Mouse (Mus musculus): ENCODE measurements around the gene Gm12830. TPM values are rescaled to one million over a fixed set of nuclear protein-coding genes. Genes with fewer than 3 reads are reported as not detected.

Gm12830 gene
- polyA plus RNA-seq, 1 experiment, result not detected

- TF ChIP-seq SRF (IDR thresholded peaks at IDR 0.05; ENCODE audit: control insufficient read depth, insufficient read length, low read depth), result no peak
- no peak for TF ChIP-seq POLR2AphosphoS2 (IDR thresholded peaks at IDR 0.05; ENCODE audit: insufficient read length, low read depth)
- TF ChIP-seq POLR2A (IDR thresholded peaks at IDR 0.05; ENCODE audit: insufficient read length, low read depth), result no peak
- TF ChIP-seq REST (IDR thresholded peaks at IDR 0.05; ENCODE audit: insufficient read depth, insufficient read length), result no peak
- no peak for TF ChIP-seq TCF12 (IDR thresholded peaks at IDR 0.05; ENCODE audit: insufficient read depth, poor library complexity, severe bottlenecking)
- no peak for TF ChIP-seq E2F4 (IDR thresholded peaks at IDR 0.05; ENCODE audit: insufficient read depth)
- no peak for TF ChIP-seq MYOD1 (IDR thresholded peaks at IDR 0.05; ENCODE audit: control insufficient read depth in 1 of 3, insufficient read length in 2 of 3, low read depth in 2 of 3)
- no peak for TF ChIP-seq CEBPB (IDR thresholded peaks at IDR 0.05; ENCODE audit: insufficient read depth, poor library complexity, severe bottlenecking)
- no peak for TF ChIP-seq MYOG (IDR thresholded peaks at IDR 0.05; ENCODE audit: control insufficient read depth in 1 of 3, insufficient read depth in 1 of 3, insufficient read length in 2 of 3, low read depth in 2 of 3)
- no peak for TF ChIP-seq MAX (IDR thresholded peaks at IDR 0.05; ENCODE audit: low read depth)
- TF ChIP-seq TCF3 (IDR thresholded peaks at IDR 0.05; ENCODE audit: insufficient read length, low read depth), result no peak
- TF ChIP-seq USF1 (IDR thresholded peaks at IDR 0.05; ENCODE audit: low read depth), result no peak
- Histone ChIP-seq H3K79me2 (ENCODE audit: control insufficient read depth, insufficient read depth) (no peaks in the 10 kb centered on the region), H3K4me2 (ENCODE audit: low read depth) (no peak overlapping the region), H3ac (ENCODE audit: control insufficient read depth, insufficient read length) (no peak overlapping the region), H3K36me3 (ENCODE audit: control insufficient read depth, insufficient read depth) (no peaks in the 10 kb centered on the region), H3K27me3 (ENCODE audit: control insufficient read depth, insufficient read depth, insufficient read length) (no peaks in the 10 kb centered on the region), H3K4me3 (no peak overlapping the region)
These were observed 17.4 kb upstream of the Gm12830 start for GRCm38 (mm10) chr4:114804096-114804495.

- Histone ChIP-seq H3K79me2 (ENCODE audit: control insufficient read depth, insufficient read depth) (no peaks in the 10 kb centered on the region), H3ac (ENCODE audit: control insufficient read depth, insufficient read length) (no peak overlapping the region), H3K36me3 (ENCODE audit: control insufficient read depth, insufficient read depth) (no peaks in the 10 kb centered on the region), H3K4me2 (ENCODE audit: low read depth) (no peak overlapping the region), H3K27me3 (ENCODE audit: control insufficient read depth, insufficient read depth, insufficient read length) (no peaks in the 10 kb centered on the region), H3K4me3 (no peak overlapping the region)
- TF ChIP-seq TCF12 (IDR thresholded peaks at IDR 0.05; ENCODE audit: insufficient read depth, poor library complexity, severe bottlenecking), result no peak
- no peak for TF ChIP-seq SRF (IDR thresholded peaks at IDR 0.05; ENCODE audit: control insufficient read depth, insufficient read length, low read depth)
- no peak for TF ChIP-seq E2F4 (IDR thresholded peaks at IDR 0.05; ENCODE audit: insufficient read depth)
- no peak for TF ChIP-seq POLR2A (IDR thresholded peaks at IDR 0.05; ENCODE audit: insufficient read length, low read depth)
- TF ChIP-seq CEBPB (IDR thresholded peaks at IDR 0.05; ENCODE audit: insufficient read depth, poor library complexity, severe bottlenecking), result no peak
- no peak for TF ChIP-seq MYOG (IDR thresholded peaks at IDR 0.05; ENCODE audit: control insufficient read depth in 1 of 3, insufficient read depth in 1 of 3, insufficient read length in 2 of 3, low read depth in 2 of 3)
- TF ChIP-seq MAX (IDR thresholded peaks at IDR 0.05; ENCODE audit: low read depth), result no peak
- no peak for TF ChIP-seq MYOD1 (IDR thresholded peaks at IDR 0.05; ENCODE audit: control insufficient read depth in 1 of 3, insufficient read length in 2 of 3, low read depth in 2 of 3)
- no peak for TF ChIP-seq TCF3 (IDR thresholded peaks at IDR 0.05; ENCODE audit: insufficient read length, low read depth)
- TF ChIP-seq USF1 (IDR thresholded peaks at IDR 0.05; ENCODE audit: low read depth), result no peak
- TF ChIP-seq REST (IDR thresholded peaks at IDR 0.05; ENCODE audit: insufficient read depth, insufficient read length), result no peak
- TF ChIP-seq POLR2AphosphoS2 (IDR thresholded peaks at IDR 0.05; ENCODE audit: insufficient read length, low read depth), result no peak
These were observed 2.4 kb upstream of the Gm12830 start for GRCm38 (mm10) chr4:114818963-114819702.

GRCm38 (mm10) chr4:114834770-114835581, 13.5 kb downstream of the Gm12830 start:
- TF ChIP-seq MYOG (IDR thresholded peaks at IDR 0.05; ENCODE audit: control insufficient read depth in 1 of 3, insufficient read depth in 1 of 3, insufficient read length in 2 of 3, low read depth in 2 of 3) (no peak), CEBPB (IDR thresholded peaks at IDR 0.05; ENCODE audit: insufficient read depth, poor library complexity, severe bottlenecking) (no peak), MAX (IDR thresholded peaks at IDR 0.05; ENCODE audit: low read depth) (no peak), POLR2AphosphoS2 (IDR thresholded peaks at IDR 0.05; ENCODE audit: insufficient read length, low read depth) (no peak), MYOD1 (IDR thresholded peaks at IDR 0.05; ENCODE audit: control insufficient read depth in 1 of 3, insufficient read length in 2 of 3, low read depth in 2 of 3) (no peak), TCF12 (IDR thresholded peaks at IDR 0.05; ENCODE audit: insufficient read depth, poor library complexity, severe bottlenecking) (no peak), E2F4 (IDR thresholded peaks at IDR 0.05; ENCODE audit: insufficient read depth) (no peak), SRF (IDR thresholded peaks at IDR 0.05; ENCODE audit: control insufficient read depth, insufficient read length, low read depth) (no peak), USF1 (IDR thresholded peaks at IDR 0.05; ENCODE audit: low read depth) (no peak), POLR2A (IDR thresholded peaks at IDR 0.05; ENCODE audit: insufficient read length, low read depth) (no peak), REST (IDR thresholded peaks at IDR 0.05; ENCODE audit: insufficient read depth, insufficient read length) (no peak), TCF3 (IDR thresholded peaks at IDR 0.05; ENCODE audit: insufficient read length, low read depth) (no peak)

GRCm38 (mm10) chr4:114841336-114841920, 19.9 kb downstream of the Gm12830 start:
- Histone ChIP-seq H3K4me2 (ENCODE audit: low read depth) (no peak overlapping the region), H3K4me3 (no peak overlapping the region), H3K36me3 (ENCODE audit: control insufficient read depth, insufficient read depth) (no peaks in the 10 kb centered on the region), H3K79me2 (ENCODE audit: control insufficient read depth, insufficient read depth) (no peaks in the 10 kb centered on the region), H3ac (ENCODE audit: control insufficient read depth, insufficient read length) (no peak overlapping the region), H3K27me3 (ENCODE audit: control insufficient read depth, insufficient read depth, insufficient read length) (peaks cover 16% of the 10 kb centered on the region)
- TF ChIP-seq USF1 (IDR thresholded peaks at IDR 0.05; ENCODE audit: low read depth), result no peak
- TF ChIP-seq TCF3 (IDR thresholded peaks at IDR 0.05; ENCODE audit: insufficient read length, low read depth), result no peak
- no peak for TF ChIP-seq MYOG (IDR thresholded peaks at IDR 0.05; ENCODE audit: control insufficient read depth in 1 of 3, insufficient read depth in 1 of 3, insufficient read length in 2 of 3, low read depth in 2 of 3)
- TF ChIP-seq REST (IDR thresholded peaks at IDR 0.05; ENCODE audit: insufficient read depth, insufficient read length), result no peak
- no peak for TF ChIP-seq SRF (IDR thresholded peaks at IDR 0.05; ENCODE audit: control insufficient read depth, insufficient read length, low read depth)
- no peak for TF ChIP-seq POLR2AphosphoS2 (IDR thresholded peaks at IDR 0.05; ENCODE audit: insufficient read length, low read depth)
- no peak for TF ChIP-seq MYOD1 (IDR thresholded peaks at IDR 0.05; ENCODE audit: control insufficient read depth in 1 of 3, insufficient read length in 2 of 3, low read depth in 2 of 3)
- no peak for TF ChIP-seq TCF12 (IDR thresholded peaks at IDR 0.05; ENCODE audit: insufficient read depth, poor library complexity, severe bottlenecking)
- no peak for TF ChIP-seq POLR2A (IDR thresholded peaks at IDR 0.05; ENCODE audit: insufficient read length, low read depth)
- no peak for TF ChIP-seq CEBPB (IDR thresholded peaks at IDR 0.05; ENCODE audit: insufficient read depth, poor library complexity, severe bottlenecking)
- TF ChIP-seq E2F4 (IDR thresholded peaks at IDR 0.05; ENCODE audit: insufficient read depth), result no peak
- no peak for TF ChIP-seq MAX (IDR thresholded peaks at IDR 0.05; ENCODE audit: low read depth)

More at GRCm38 (mm10) chr4:114834770-114835581, 13.5 kb downstream of the Gm12830 start:
- Histone ChIP-seq H3ac (ENCODE audit: control insufficient read depth, insufficient read length) (no peak overlapping the region), H3K27me3 (ENCODE audit: control insufficient read depth, insufficient read depth, insufficient read length) (no peaks in the 10 kb centered on the region), H3K4me3 (no peak overlapping the region), H3K79me2 (ENCODE audit: control insufficient read depth, insufficient read depth) (no peaks in the 10 kb centered on the region), H3K4me2 (ENCODE audit: low read depth) (no peak overlapping the region), H3K36me3 (ENCODE audit: control insufficient read depth, insufficient read depth) (no peaks in the 10 kb centered on the region)

Data from myocyte (in vitro differentiated cells).